Mouse (Mus musculus): ENCODE results near the gene Traf3. TPM values are rescaled to one million over a fixed set of nuclear protein-coding genes. Genes with fewer than 3 reads are reported as not detected.

Gene Traf3
- polyA plus RNA-seq, 1 experiment = 20.2 TPM

DNA sequence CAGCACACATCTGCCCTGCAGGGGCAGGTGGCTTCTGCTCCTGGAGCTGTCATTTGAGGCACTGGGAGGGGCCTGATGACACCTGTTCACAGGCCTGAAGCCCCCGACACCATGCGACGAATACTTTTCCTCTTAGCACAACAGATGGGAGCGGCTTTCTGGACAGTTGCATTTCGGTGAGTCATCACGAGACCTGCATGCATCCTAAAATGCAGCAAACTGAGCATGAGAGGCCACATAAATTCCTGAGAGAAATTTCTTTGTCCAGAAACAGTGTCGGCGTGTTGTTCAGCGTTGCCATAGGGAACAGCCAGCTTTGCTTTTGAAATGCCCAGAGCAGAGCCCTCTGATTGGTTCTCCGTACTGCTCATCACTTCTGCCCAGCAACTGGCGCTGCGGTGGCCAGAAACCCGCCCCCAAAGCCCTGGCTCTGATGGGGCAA lies 1.8 kb upstream of the Traf3 start:
- no peak for TF ChIP-seq CTCF (IDR thresholded peaks at IDR 0.05; ENCODE audit: insufficient read depth, low read length)
- TF ChIP-seq POLR2A (IDR thresholded peaks at IDR 0.05; ENCODE audit: borderline replicate concordance, extremely low read depth, low read depth, low read length) = no peak
- peak overlapping the region; percentile 52 for H3K4me3 ChIP-seq (replicated peaks; ENCODE audit: extremely low read depth, low read depth, low read length)
- DNase-seq = peak; percentile 84
- 15% methylated on average over 13 of the region's 13 CpGs for WGBS
- H3K4me1 ChIP-seq (ENCODE audit: control insufficient read depth, insufficient read depth, low read length) = peaks cover 7% of the 10 kb centered on the region

- Histone ChIP-seq H3K4me1 (ENCODE audit: control insufficient read depth, insufficient read depth, low read length) (peaks cover 7% of the 10 kb centered on the region), H3K4me3 (replicated peaks; ENCODE audit: extremely low read depth, low read depth, low read length) (peak overlapping the region; percentile 49)
- TF ChIP-seq POLR2A (IDR thresholded peaks at IDR 0.05; ENCODE audit: borderline replicate concordance, extremely low read depth, low read depth, low read length) (no peak), CTCF (IDR thresholded peaks at IDR 0.05; ENCODE audit: insufficient read depth, low read length) (peak; percentile 45)
- 67% methylated on average over 10 of the region's 10 CpGs for WGBS
- peak; percentile 46 for DNase-seq
Observed at GRCm38 (mm10) chr12:111165146-111165812, 891 bp upstream of the Traf3 start.

DNA sequence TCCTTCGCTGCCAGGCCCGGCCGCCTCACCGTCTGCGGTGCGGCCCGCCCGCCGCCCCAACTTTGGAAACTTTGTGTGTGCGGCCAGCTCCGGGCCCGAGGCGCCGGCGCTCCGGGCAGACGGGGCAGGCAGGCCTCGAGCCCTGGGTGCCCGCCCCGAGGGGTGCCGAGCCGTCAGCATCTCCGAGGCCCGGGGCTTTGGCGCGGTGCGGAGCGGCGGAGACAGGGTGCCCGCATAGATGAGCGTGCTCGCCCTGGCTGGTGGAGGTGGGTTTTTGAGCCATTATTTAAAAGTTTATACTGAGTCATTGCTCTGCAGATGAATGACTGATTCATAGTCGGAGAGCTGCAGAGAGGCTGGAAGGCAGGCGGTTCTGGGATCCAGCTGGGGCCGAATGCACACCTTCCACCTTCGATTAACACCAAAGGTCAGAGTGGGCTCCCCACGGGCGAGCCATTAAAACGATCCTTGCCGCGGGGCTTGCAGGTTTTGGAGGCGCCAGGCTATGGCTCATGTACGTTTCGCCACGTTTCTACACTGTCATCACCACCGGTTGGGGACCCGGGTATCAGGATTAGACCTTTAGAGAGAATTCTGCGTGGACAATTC lies 615 bp downstream of the Traf3 start:
- TF ChIP-seq CTCF (IDR thresholded peaks at IDR 0.05; ENCODE audit: insufficient read depth, low read length) (no peak), POLR2A (IDR thresholded peaks at IDR 0.05; ENCODE audit: borderline replicate concordance, extremely low read depth, low read depth, low read length) (no peak)
- Histone ChIP-seq H3K4me3 (replicated peaks; ENCODE audit: extremely low read depth, low read depth, low read length) (peak overlapping the region; percentile 64), H3K4me1 (ENCODE audit: control insufficient read depth, insufficient read depth, low read length) (peaks cover 7% of the 10 kb centered on the region)
- under 1% methylated on average over 48 of the region's 48 CpGs for WGBS
- peak; percentile 52 for DNase-seq

DNA sequence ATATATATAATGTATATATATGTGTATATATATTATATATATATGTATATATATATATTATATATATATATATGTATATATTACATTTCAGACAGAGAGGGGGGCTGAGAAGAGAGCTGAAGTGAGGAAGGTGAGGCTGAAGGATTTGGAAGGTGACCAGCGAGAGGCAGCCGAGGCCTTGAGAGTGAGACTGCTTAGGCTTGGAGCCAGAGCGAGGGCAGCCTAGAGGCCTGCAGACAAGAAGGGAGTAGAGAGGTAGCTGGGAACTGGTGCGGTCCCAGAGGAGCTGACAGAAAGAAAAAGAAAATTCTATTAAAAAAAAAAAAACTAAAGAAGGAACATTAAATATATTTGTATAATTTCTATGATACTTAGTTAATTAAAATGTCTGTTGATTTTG lies 2.7 kb downstream of the Traf3 start:
- WGBS = 85% methylated on average over 4 of the region's 4 CpGs
- no peak for DNase-seq
- H3K4me3 ChIP-seq (replicated peaks; ENCODE audit: extremely low read depth, low read depth, low read length) = no peak overlapping the region
- H3K4me1 ChIP-seq (ENCODE audit: control insufficient read depth, insufficient read depth, low read length) = peaks cover 3% of the 10 kb centered on the region; the same call in 1 of the 2 replicates
- TF ChIP-seq POLR2A (IDR thresholded peaks at IDR 0.05; ENCODE audit: borderline replicate concordance, extremely low read depth, low read depth, low read length) (no peak), CTCF (IDR thresholded peaks at IDR 0.05; ENCODE audit: insufficient read depth, low read length) (no peak)

GRCm38 (mm10) chr12:111178772-111179171 lies 12.6 kb downstream of the Traf3 start:
- no peaks in the 10 kb centered on the region; the same call in 1 of the 2 replicates for H3K4me1 ChIP-seq (ENCODE audit: control insufficient read depth, insufficient read depth, low read length)
- DNase-seq = no peak
- 82% methylated on average over 4 of the region's 4 CpGs for WGBS
- TF ChIP-seq CTCF (IDR thresholded peaks at IDR 0.05; ENCODE audit: insufficient read depth, low read length) (no peak), POLR2A (IDR thresholded peaks at IDR 0.05; ENCODE audit: borderline replicate concordance, extremely low read depth, low read depth, low read length) (no peak)
- H3K4me3 ChIP-seq (replicated peaks; ENCODE audit: extremely low read depth, low read depth, low read length) = no peak overlapping the region

DNA sequence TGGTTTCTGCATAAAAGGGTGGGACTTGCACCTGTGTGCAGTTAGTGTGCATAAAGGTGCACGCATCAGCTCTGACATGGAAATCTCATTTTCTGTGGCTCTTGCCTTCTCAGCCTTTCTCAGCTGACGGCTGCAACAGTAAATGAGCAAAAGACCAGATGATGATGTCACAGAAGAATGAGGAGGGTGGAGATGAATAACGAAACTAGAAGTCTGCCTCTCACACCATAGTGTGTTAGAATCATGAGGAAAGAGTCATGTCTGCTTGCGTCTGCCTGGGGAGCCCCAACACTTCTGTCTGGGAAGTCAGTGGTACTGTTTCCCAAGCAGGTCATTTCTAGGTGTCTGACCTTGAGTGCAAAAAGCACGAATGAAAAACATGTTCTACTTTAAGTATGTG lies 15.7 kb downstream of the Traf3 start:
- H3K4me3 ChIP-seq (replicated peaks; ENCODE audit: extremely low read depth, low read depth, low read length) = no peak overlapping the region
- WGBS = 75% methylated on average over 5 of the region's 5 CpGs
- no peaks in the 10 kb centered on the region; the same call in 1 of the 2 replicates for H3K4me1 ChIP-seq (ENCODE audit: control insufficient read depth, insufficient read depth, low read length)
- DNase-seq = no peak
- no peak for TF ChIP-seq CTCF (IDR thresholded peaks at IDR 0.05; ENCODE audit: insufficient read depth, low read length)
- no peak for TF ChIP-seq POLR2A (IDR thresholded peaks at IDR 0.05; ENCODE audit: borderline replicate concordance, extremely low read depth, low read depth, low read length)

DNA sequence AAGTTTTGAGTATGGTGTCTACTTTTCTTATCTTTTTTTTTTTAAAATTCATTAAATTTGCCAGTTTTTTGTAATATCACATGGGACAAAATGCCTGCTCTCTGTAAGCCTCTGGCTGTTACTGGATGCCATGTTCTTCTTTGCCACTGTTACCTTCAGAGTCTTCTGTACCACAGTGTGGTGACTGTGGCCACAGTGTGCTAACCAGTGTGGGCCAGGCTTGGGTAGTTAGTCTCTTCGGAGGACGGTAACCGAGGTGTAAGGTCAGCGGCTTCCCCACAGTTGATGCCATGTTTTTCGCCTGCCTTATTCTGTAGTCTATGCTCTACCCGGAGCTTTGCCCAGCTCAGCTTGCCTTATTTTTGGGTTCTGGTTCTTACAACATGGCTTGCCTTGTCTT lies 16.2 kb downstream of the Traf3 start:
- TF ChIP-seq CTCF (IDR thresholded peaks at IDR 0.05; ENCODE audit: insufficient read depth, low read length) = no peak
- TF ChIP-seq POLR2A (IDR thresholded peaks at IDR 0.05; ENCODE audit: borderline replicate concordance, extremely low read depth, low read depth, low read length) = no peak
- Histone ChIP-seq H3K4me3 (replicated peaks; ENCODE audit: extremely low read depth, low read depth, low read length) (no peak overlapping the region), H3K4me1 (ENCODE audit: control insufficient read depth, insufficient read depth, low read length) (no peaks in the 10 kb centered on the region; the same call in 1 of the 2 replicates)
- WGBS = 88% methylated on average over 6 of the region's 6 CpGs
- no peak for DNase-seq

DNA sequence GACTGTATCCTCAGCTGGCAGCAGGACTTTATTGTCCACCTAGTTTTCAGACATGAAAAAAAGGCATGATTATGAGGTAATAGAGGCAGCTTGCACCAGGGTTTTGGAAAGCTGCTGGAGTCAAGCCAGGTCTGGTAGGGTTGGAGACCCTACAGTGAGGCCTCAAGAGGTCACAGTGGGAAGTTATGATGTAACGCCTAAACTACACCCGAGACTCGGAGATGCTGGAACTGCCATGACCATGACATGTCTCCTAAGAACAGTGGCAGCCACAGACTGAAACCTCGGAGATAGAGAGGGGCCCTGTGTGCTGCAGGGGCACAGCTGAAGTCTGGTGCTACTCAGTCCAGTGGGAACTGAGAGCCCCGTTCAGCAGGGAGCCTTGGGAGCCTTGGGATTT lies 18.3 kb downstream of the Traf3 start, which contains the start of gene 4930595D18Rik:
TSS of gene 4930595D18Rik (minus strand) at position 16 of the 400 bp plus-strand sequence.
- no peak for TF ChIP-seq POLR2A (IDR thresholded peaks at IDR 0.05; ENCODE audit: borderline replicate concordance, extremely low read depth, low read depth, low read length)
- TF ChIP-seq CTCF (IDR thresholded peaks at IDR 0.05; ENCODE audit: insufficient read depth, low read length) = no peak
- Histone ChIP-seq H3K4me3 (replicated peaks; ENCODE audit: extremely low read depth, low read depth, low read length) (no peak within 1 kb of the TSS), H3K4me1 (ENCODE audit: control insufficient read depth, insufficient read depth, low read length) (no peaks in the 10 kb centered on the region; the same call in 1 of the 2 replicates)
- no peak for DNase-seq
- WGBS = 72% methylated on average over 5 of the region's 5 CpGs

DNA sequence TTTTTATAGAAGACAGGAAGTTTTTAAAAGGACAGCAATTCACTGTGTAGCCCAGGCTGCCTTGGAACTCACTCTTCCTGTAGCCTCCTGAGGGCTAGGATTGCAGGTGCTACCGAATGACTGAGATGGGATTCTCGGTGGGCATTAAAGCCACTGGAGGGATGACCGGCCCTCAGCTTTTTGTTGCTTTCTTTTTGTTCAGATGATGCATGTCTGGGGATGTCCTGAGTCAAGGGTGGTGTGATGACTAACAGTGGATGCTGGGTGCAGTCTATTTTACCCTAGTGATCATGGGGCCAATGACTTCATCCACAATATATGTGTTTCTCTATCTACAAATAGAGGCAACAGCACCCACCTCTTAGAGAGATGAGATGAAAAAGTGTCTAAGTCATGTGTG lies 20.8 kb downstream of the Traf3 start:
- TF ChIP-seq CTCF (IDR thresholded peaks at IDR 0.05; ENCODE audit: insufficient read depth, low read length) = no peak
- no peak for TF ChIP-seq POLR2A (IDR thresholded peaks at IDR 0.05; ENCODE audit: borderline replicate concordance, extremely low read depth, low read depth, low read length)
- Histone ChIP-seq H3K4me1 (ENCODE audit: control insufficient read depth, insufficient read depth, low read length) (no peaks in the 10 kb centered on the region; the same call in 1 of the 2 replicates), H3K4me3 (replicated peaks; ENCODE audit: extremely low read depth, low read depth, low read length) (no peak overlapping the region)
- no peak for DNase-seq
- 65% methylated on average over 3 of the region's 3 CpGs for WGBS

All from lung, adult 2 months (tissue).